ENCODE assay signal across 9 mouse cellular contexts in genomic region chr13:32900639-32901038, GRCm38 (mm10). TPM values are rescaled to one million over a fixed set of nuclear protein-coding genes. Genes with fewer than 3 reads are reported as not detected.
DNase-seq lines count a peak whose midpoint lies in the region; ATAC-seq lines count a peak whose summit lies in the region.
"Had no signal": no experiment of that assay in that cellular context is flagged by ENCODE, and none has a peak within 500 bp of the region (broad histone marks: within the 10 kb centered on the region; RNA-seq: fewer than 3 reads in every experiment).

No protein-coding gene starts in this region.

- H3K9me3 ChIP-seq in midbrain, embryonic 16.5 days (replicated peaks; ENCODE audit: control insufficient read depth, low read length, poor library complexity, severe bottlenecking), result no peaks in the 10 kb centered on the region
- no peaks in the 10 kb centered on the region for H3K9me3 ChIP-seq in midbrain, embryonic 13.5 days
- H3K9me3 ChIP-seq in intestine, embryonic 15.5 days, result no peaks in the 10 kb centered on the region

- ATAC-seq in midbrain, embryonic 16.5 days, result 0 out of 2 replicates have a peak, but pooled peaks have one; percentile 46
- ATAC-seq in midbrain, embryonic 13.5 days, result no peak
- 0 out of 2 replicates have a peak, but pooled peaks have one; percentile 58 for ATAC-seq in intestine, embryonic 15.5 days

- 21% methylated on average over 2 of the region's 2 CpGs for WGBS in midbrain, embryonic 16.5 days
- WGBS in midbrain, embryonic 13.5 days, result 18% methylated on average over 2 of the region's 2 CpGs
- WGBS in intestine, embryonic 15.5 days, result 12% methylated on average over 2 of the region's 2 CpGs

- H3K4me1 ChIP-seq in midbrain, embryonic 16.5 days (ENCODE audit: control insufficient read depth, insufficient read depth, low read length), result peaks cover 2% of the 10 kb centered on the region; the same call in 1 of the 2 replicates
- H3K4me1 ChIP-seq in midbrain, embryonic 13.5 days (replicated peaks), result no peaks in the 10 kb centered on the region
- 0 out of 2 replicates have a peak, but pooled peaks cover 2% of the 10 kb centered on the region for H3K4me1 ChIP-seq in intestine, embryonic 15.5 days (replicated peaks)

- H3K36me3 ChIP-seq in midbrain, embryonic 16.5 days (ENCODE audit: control insufficient read depth, insufficient read depth, low read length), result no peaks in the 10 kb centered on the region
- no peaks in the 10 kb centered on the region for H3K36me3 ChIP-seq in midbrain, embryonic 13.5 days
- H3K36me3 ChIP-seq in intestine, embryonic 15.5 days, result no peaks in the 10 kb centered on the region

- no peaks in the 10 kb centered on the region for H3K27me3 ChIP-seq in midbrain, embryonic 16.5 days (ENCODE audit: control insufficient read depth, insufficient read depth, low read depth, low read length)
- H3K27me3 ChIP-seq in midbrain, embryonic 13.5 days, result no peaks in the 10 kb centered on the region
- H3K27me3 ChIP-seq in intestine, embryonic 15.5 days (replicated peaks), result no peaks in the 10 kb centered on the region

- H3K27ac ChIP-seq in midbrain, embryonic 16.5 days (ENCODE audit: low read length), result no peak overlapping the region
- no peak overlapping the region for H3K27ac ChIP-seq in midbrain, embryonic 13.5 days
- no peak overlapping the region for H3K27ac ChIP-seq in intestine, embryonic 15.5 days

- no peak overlapping the region for H3K9ac ChIP-seq in midbrain, embryonic 16.5 days (ENCODE audit: low read depth, low read length)
- no peak overlapping the region for H3K9ac ChIP-seq in midbrain, embryonic 13.5 days (replicated peaks)
- H3K9ac ChIP-seq in intestine, embryonic 15.5 days, result no peak overlapping the region

- no peak overlapping the region for H3K4me2 ChIP-seq in midbrain, embryonic 16.5 days (ENCODE audit: low read length)
- no peak overlapping the region for H3K4me2 ChIP-seq in midbrain, embryonic 13.5 days (replicated peaks)
- H3K4me2 ChIP-seq in intestine, embryonic 15.5 days (replicated peaks), result no peak overlapping the region

- H3K4me3 ChIP-seq in midbrain, embryonic 16.5 days (ENCODE audit: low read depth, low read length), result no peak overlapping the region
- no peak overlapping the region for H3K4me3 ChIP-seq in midbrain, embryonic 13.5 days (replicated peaks)
- H3K4me3 ChIP-seq in intestine, embryonic 15.5 days (replicated peaks), result no peak overlapping the region

- DNase-seq in cerebellum, adult 9-10 months, result peak; percentile 12
- no peak for DNase-seq in cerebellum, adult 11 months
- DNase-seq in c-Kit-positive CD71-positive TER-119-positive erythroid progenitor cells, embryonic 14.5 days (ENCODE audit: low spot score), result peak; percentile 40
- DNase-seq in lung, postnatal 10 days, result peak; percentile 75
- DNase-seq in thymus, postnatal 14 days, result peak; percentile 35

RNA-seq across cellular contexts. Expression of gene Serpinb1c, which starts 2.6 kb away (rescaled TPM):
- not detected in 2 replicates for polyA plus RNA-seq in midbrain, embryonic 16.5 days (2015; fragmentation: Nextera tagmentation; extraction: Ambion mirVana)
- polyA plus RNA-seq in midbrain, embryonic 13.5 days (2015; fragmentation: Nextera tagmentation; extraction: Ambion mirVana), result not detected in 2 replicates
- polyA plus RNA-seq in intestine, embryonic 15.5 days (2015; fragmentation: Nextera tagmentation; extraction: Ambion mirVana), result not detected in 2 replicates
- polyA plus RNA-seq: stomach, embryonic 14.5 days had no signal

RNA-seq across cellular contexts. Expression of gene Serpinb1a, which starts 49.7 kb away (rescaled TPM):
- 1.7 and 2.3 TPM in 2 replicates for polyA plus RNA-seq in midbrain, embryonic 16.5 days (2015; fragmentation: Nextera tagmentation; extraction: Ambion mirVana)
- 2.6 and 3.5 TPM in 2 replicates for polyA plus RNA-seq in midbrain, embryonic 13.5 days (2015; fragmentation: Nextera tagmentation; extraction: Ambion mirVana)
- polyA plus RNA-seq in intestine, embryonic 15.5 days (2015; fragmentation: Nextera tagmentation; extraction: Ambion mirVana), result 160 and 164 TPM in 2 replicates

Comparison
In these comparisons a context has a peak if more than half of its experiments do, and no peak if none do; other contexts are left out.
1. RNA of gene Serpinb1a, which starts 49.7 kb away (polyA plus RNA-seq): 160 to 164 TPM in intestine, embryonic 15.5 days; 2.6 to 3.5 TPM in midbrain, embryonic 13.5 days and 1.7 to 2.3 TPM in midbrain, embryonic 16.5 days; every median in the first group is over 10 times any median in the second.